Mouse (Mus musculus) cerebellum, adult 11-12 months (tissue): ENCODE measurements at regions not wholly inside any gene's neighbourhood (a gene's known extent, or its start where the extent isn't known, plus 50 kb on each side); places are given as distances from the start of the nearest gene placed in this dataset.
"Not testable (repeated sequence)": the region's sequence is repeated elsewhere in the genome, so short reads cannot be mapped to it uniquely, and the experiment has no call there.

Source experiments
- DNase-seq: peaks from one replicate; pipeline ENCODE4 v3.0.0; 2022

DNA sequence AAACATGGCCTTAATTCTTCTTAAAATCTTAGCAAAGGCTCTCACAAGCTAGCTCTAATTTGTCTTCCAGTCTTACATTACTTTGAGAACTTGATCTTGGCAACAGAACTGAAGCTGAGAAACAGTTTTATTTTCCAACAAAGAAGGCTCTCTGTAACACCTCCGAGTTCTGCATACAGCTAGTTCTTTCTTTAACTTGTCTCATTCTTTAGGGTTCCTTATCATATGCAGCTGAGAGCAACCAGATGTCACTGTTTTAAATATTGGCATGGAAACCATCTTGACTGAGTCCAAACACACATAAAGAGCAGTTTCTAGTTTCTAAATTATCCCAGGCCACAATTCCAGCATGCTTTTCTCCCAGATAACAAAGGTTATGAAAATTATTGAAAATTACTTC lies 969.9 kb downstream of the Diaph3 start:
- no peak for DNase-seq

DNA sequence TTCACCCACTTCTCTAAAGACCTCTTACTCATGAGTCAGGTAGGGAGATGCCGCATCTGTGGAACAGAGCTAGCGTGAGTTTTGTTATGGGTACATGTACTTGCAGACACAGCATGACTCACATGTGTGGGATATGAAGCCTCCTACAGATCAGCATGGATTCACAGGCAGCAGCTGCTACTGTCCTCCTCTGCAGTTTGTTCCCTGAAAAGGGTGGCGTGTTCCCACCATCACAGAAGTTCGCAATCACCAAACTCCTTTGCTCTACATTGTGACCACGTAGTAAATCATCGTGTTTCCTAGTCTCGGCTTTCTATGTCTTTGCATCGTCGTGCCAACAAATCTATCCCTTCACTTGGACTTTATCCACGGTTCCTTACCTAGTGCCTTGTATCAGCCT lies 981.9 kb downstream of the Diaph3 start:
- DNase-seq: no peak

DNA sequence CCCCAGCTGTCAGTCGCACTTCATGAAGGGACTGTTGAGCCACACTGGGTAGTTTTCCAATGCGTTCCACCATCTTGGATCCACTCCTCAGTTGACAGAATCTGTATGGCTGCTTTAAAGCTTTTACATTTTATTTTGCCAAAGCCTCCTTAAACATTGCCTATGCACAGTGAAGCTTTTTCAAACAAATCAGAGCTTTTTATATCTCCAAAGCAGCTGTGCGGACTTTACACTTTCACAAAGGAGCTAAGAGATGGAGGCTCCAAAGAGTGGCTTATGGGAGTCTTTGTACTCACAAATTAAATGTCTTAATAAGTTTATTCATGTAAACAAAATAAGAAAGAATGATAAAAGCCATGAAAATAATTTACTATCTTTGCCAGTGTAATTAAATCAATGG lies 986.3 kb downstream of the Diaph3 start:
- no peak for DNase-seq

DNA sequence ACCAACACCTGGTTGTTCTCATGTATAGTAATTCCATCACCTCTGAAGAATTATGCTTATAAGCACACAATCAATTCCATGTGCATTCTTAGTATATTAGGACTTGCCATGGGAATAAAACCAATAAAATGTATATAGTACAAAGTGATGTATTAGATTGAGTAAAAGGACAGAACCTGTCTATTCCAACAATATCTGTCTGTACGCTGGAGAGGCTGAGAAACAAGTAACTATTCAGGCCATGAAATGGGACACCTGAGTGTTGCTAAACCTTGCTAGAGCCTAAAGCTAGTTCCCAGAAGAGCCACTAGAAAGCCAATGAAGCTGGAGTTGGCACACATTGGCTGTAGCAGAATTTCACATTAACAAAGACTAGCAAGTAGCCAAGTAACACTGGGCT lies 989.8 kb downstream of the Diaph3 start:
- no peak for DNase-seq

DNA sequence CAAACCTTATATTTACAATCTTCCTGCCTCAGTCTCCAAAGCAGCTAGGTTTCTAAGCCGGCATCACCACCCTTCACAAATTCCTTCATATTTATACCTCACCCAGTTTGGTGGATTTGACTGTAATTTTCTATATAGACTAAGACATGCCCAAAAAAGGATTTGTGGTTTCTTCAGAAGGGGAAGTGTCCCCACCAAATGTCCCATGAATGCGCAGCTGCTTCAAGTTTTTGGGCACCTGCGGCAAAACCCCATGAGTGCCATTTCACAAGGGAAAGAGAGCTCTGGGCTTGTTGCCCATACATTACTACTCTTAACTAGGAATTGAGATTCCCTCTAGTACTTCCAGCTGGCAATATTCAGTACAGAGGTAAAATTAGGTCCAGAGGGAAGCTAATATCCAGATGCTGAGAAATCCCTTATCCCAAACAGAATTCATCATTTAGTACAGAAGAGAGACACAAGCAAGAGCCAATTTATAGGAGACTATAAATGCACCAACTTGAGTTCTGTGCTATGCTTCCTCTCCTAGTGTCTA lies 990.6 kb downstream of the Diaph3 start:
- no peak for DNase-seq

DNA sequence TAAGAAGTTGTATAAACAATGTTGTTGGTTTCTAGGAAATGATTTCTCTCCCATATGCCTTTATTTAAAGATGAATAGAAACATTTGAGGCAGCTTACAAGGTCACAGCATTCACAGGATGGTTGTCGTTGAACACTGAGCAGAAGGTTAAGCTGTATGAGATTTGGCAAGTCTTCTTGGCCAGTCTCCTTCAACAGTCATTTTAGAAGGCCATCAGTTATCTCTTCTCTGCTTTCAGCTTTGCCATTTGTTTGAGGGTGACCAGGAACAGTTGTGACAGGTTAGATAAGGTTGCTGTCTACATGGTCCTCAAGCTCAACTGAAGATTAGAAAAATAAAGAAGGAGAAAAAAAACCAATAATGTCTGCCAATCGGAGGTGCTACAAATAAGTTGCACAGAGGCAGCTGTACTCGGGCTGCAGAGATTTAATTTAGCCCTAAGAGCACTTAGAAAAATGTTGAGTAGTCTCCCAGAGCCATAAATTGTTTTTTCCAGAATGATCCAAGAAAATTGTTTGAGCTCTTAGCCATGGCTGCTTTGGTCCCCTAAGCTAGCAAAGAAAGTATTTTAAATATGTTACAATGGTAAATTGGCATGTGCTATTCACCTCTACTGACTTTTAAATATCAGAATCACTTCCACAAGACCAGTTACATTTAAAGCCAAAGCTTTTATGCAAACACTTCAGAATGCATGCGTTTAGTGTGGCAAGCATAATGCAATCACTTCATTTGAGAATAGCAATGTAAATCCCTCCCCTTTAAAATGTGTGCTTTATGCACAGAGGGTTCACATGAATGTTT lies 1025.6 kb downstream of the Diaph3 start:
- DNase-seq: no peak

DNA sequence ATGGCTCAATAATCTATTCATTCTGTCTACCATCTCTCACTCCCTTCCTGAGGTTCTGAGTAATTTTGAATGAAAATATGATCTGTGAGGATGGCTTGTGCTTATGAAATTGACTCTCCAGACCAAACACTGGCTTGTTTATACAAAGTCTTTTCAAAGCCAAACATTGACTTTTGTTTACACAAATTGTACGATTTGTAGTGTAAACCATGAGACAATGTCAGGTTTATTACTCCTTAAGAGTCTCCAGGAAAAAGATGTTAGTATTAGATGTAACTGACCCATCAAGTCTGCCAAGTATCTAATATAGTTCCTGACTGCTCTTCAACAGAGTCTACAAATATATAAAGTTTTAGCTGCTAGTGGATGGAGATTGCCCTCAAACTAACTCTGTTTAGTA lies 1039.5 kb downstream of the Diaph3 start:
- no peak for DNase-seq

DNA sequence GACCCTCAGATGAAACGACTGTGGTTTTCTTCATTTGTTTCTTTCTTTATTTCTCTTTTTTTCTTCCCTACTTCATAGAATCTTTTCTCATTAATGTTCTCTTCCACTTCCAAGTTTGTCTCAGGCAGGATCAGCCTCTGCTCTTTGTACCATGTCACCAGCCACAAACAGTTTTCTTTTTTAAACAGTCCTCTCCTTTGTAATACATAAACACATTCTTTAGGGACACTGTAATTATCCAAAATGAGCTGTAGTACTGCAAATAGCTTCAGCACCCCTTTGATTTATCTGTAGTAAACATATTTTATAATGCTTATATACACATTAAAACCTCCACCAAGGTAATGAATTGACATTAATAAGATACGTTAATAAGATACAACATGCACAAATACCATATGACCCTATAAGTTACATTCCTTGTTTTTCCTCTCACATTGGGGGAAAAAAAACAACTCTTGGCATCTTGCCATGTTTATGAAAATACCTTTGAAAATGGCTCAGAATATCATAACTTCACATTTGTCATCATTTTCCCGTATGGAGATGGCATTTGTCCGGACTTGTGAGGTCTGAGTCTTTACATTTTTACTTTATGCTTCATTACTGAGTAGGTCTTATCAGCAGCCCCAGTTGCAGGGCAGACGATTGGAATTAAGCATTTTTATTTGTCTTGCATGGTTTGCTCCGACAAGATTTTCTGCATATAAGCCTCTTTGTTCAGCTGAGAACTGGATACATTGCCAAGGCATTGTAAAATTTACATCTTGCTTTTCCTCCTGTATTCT lies 1070.5 kb downstream of the Diaph3 start:
- no peak for DNase-seq

DNA sequence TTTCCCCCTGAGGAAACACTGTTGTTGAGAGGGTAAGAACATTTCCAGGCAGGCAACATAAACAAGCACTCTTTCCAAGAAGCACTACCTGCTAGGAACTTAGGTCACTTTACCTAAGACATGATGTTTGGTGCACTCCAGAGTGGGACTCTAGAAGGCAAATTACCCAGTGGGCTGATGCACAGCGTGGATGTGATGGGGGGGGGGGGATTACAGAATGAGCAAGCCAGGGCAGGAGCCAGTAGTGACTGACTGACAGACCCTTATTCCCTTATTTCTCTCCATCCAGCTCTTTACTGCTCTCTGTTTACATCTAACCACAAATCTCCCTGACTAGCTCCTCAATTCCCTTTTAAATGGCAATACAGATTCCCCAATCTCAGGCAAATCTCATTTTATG lies 1071.7 kb downstream of the Diaph3 start:
- no peak for DNase-seq

DNA sequence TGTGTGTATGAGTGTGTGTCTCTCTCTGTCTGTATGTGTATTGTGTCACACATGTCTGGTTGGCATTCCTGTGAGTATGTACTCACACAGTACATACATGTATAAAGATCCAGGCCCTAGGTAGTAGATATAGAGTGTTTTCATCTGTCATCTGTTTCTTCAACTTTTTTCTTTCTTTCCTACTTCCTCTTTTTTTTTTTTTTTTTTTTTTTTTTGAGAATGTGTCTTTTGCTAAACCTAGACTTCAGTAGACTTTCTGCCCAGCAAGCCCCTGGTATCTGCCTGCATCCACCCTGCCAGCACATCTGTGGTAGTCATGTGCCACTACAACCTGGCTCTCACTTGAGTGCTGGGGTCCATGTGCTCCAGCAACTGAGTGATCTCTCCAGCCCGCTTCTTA lies 1073.3 kb downstream of the Diaph3 start:
- DNase-seq: no peak

DNA sequence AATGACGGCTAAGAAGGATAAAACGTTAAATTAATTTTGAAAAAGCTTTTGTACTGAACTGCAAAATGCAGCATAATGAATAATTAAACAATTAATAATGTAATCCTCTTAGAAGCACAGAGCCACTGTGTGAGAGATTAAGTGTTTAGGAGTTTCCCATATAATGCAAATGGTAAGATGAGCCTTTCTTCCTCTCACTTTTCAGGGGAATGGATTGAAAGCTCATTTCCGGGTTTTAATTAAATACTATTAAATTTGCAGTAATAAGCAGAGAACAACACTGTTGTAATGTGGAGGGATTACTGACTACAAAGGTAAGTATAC lies 1077.5 kb downstream of the Diaph3 start:
- no peak for DNase-seq

DNA sequence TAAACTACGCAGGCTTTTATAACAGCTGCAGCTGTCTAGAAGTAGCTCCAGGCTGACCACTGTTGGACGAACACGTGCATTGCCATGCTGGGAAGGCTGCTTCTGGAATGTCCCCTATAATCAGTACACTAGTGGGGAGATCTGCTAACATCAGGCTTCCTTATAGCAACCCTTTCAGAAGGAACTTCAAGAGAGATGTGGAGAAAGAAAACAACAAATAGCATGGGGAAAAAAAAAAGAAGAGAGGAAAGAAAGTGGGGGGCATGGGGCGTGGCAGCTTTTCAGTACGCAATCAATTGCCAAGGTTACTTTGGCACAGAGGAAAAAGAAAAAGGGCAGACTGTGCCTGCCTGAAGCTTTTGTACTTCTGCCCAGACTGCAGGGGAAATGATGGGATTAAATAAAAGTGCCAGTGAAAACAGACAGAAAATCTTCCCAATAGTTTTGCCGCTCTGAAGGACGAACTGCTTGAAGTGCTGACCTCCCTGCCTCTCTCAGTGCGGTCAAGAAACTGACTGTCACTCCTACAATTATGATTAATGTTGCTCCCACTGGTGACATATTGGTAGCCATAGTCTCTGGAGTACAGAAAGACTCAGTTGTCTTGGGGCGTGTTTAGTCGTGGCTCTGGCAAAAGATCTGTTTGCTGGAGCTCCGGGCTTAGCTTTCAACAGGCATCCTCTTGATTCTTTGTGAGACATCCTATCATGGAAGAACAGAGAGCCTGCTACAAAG lies 1078.0 kb downstream of the Diaph3 start:
- no peak for DNase-seq

DNA sequence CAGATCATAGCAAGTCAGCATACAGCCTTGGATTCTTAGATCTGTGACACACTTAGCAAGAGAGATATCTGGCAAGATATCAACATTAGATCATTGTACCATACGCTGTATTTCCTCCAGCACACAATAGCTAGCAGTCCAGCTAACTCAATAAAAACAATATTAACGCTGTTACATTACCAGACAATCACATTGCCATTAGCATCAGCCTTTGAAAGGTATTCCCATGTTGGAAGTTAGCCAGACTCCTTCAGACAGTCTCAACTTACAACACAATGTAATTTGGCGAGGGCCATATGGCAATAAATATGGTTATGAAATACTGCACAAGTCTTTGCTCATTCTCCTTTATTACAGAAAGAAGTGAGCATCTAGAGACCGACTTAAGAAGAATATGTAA lies 1084.0 kb downstream of the Diaph3 start:
- no peak for DNase-seq

DNA sequence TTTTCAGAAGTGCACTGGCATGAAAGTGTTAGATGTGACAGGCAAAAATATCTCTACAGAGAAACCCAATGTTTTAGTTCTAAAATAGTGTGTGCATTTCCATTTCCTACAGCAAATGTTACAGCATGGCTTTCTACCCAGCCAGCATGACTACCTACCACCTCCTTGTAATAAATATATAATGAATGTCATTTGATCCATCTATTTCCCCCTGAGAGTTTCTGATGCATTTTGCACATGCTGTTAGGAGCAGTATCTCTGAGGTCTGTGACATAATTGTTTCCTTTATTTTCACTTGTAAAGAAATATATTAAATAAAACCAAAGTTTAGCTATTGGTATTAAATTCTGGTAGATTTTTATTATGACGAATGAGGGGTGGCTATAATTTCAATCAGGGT lies 1086.4 kb downstream of the Diaph3 start:
- no peak for DNase-seq

DNA sequence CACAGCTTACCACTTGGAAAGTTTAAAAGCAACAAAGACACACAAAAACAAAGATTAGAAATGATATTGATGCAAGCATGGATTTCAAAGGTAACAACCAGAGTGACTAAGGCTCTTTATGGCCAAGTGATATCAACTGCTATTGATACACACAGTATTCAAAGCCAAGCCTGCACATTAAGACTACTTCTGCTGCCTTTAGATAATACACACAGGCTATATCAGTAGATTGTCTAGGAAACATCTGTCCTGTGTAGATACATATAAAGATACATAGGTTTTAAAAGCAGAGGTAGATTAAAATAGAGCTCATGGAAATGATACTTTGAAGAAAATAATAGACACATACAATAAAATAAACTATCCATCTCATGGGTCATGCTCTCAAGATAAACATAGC lies 1111.6 kb downstream of the Diaph3 start:
- DNase-seq: no peak

DNA sequence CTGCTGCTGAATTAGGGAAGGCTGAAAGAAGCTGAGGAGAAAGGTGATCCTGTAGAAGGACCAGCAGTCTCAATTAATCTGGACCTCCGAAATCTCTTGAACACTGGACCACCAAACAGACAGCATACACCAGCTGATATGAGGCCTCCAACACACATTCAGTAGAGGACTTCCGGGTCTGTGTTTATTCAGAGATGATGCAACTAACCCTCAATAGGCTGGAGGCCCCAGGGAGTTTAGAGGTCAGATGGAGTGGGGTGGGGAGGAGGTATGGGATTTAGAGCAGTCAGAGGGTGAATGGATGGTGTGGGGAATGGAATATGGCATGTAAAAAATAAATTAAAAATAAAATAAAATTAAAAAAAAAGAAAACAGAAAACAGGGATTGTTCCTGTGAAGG lies 1123.4 kb downstream of the Diaph3 start:
- DNase-seq: not testable (repeated sequence)
